Mouse (Mus musculus) hindbrain, embryonic 11.5 days (tissue): ENCODE measurements around the gene Clip3. TPM values are rescaled to one million over a fixed set of nuclear protein-coding genes. Genes with fewer than 3 reads are reported as not detected.

Experiments used
- ATAC-seq: fragments of 200-750 bp; cut with Nextera tagmentation; 2 replicates; pipeline ENCODE4 v1.8.0; 2017; ENCODE audit warnings: mild to moderate bottlenecking, moderate TSS enrichment, moderate library complexity; ENCODE audit not compliant: low FRiP score
- DNase-seq: peaks from one replicate; pipeline ENCODE4 v3.0.0-alpha.2; 2015; ENCODE audit warnings: low spot score
- H3K27ac ChIP-seq: fragments of 300-500 bp; sonication (generic); 2 replicates; pipeline ENCODE4 v1.5.1; 2014; ENCODE audit warnings: mild to moderate bottlenecking, low read depth, low read length
- H3K27me3 ChIP-seq: fragments of 300-500 bp; sonication (generic); 2 replicates; pipeline ENCODE4 v1.6.1; 2014; ENCODE audit warnings: mild to moderate bottlenecking, low read length, moderate library complexity, mixed read lengths; ENCODE audit not compliant: control insufficient read depth, insufficient read depth
- H3K36me3 ChIP-seq: fragments of 300-500 bp; sonication (generic); 2 replicates; pipeline ENCODE4 v1.6.1; 2014; ENCODE audit warnings: mild to moderate bottlenecking, low read length, moderate library complexity, mixed read lengths; ENCODE audit not compliant: control insufficient read depth, insufficient read depth
- H3K4me1 ChIP-seq: fragments of 300-500 bp; sonication (generic); replicated peaks from 2 replicates; pipeline ENCODE4 v1.6.1; 2014; ENCODE audit warnings: low read length, mixed read lengths; ENCODE audit not compliant: control insufficient read depth, insufficient read depth
- H3K4me2 ChIP-seq: fragments of 300-500 bp; sonication (generic); replicated peaks from 2 replicates; pipeline ENCODE4 v1.6.1; 2014; ENCODE audit warnings: mild to moderate bottlenecking, low read depth, low read length
- H3K4me3 ChIP-seq: fragments of 300-500 bp; sonication (generic); 2 replicates; pipeline ENCODE4 v1.5.1; 2014; ENCODE audit warnings: low read depth, low read length
- H3K9ac ChIP-seq: fragments of 300-500 bp; sonication (generic); 2 replicates; pipeline ENCODE4 v1.6.1; 2014; ENCODE audit warnings: low read depth, low read length
- H3K9me3 ChIP-seq: fragments of 300-500 bp; sonication (generic); 2 replicates; pipeline ENCODE4 v1.6.1; 2016; ENCODE audit warnings: low read length; ENCODE audit not compliant: control insufficient read depth
- WGBS: fragments of 180-500 bp; shearing (Covaris S2); extraction: QIAGEN DNeasy Blood & Tissue Kit; methylation state at CpG from one replicate; pipeline ENCODE4 v1.1.7; 2014; 5-methylcytosine and 5-hydroxymethylcytosine counted together
- polyA plus RNA-seq: library from polyadenylated mRNA; unstranded; fragments of >200 nt; fragmentation: Nextera tagmentation; extraction: Ambion mirVana; gene quantifications from 2 replicates; pipeline ENCODE4 v1.2.1, GENCODE M21; 2014

Gene Clip3
- polyA plus RNA-seq, 1 experiment from 2014 or later: 66.7 TPM

DNA sequence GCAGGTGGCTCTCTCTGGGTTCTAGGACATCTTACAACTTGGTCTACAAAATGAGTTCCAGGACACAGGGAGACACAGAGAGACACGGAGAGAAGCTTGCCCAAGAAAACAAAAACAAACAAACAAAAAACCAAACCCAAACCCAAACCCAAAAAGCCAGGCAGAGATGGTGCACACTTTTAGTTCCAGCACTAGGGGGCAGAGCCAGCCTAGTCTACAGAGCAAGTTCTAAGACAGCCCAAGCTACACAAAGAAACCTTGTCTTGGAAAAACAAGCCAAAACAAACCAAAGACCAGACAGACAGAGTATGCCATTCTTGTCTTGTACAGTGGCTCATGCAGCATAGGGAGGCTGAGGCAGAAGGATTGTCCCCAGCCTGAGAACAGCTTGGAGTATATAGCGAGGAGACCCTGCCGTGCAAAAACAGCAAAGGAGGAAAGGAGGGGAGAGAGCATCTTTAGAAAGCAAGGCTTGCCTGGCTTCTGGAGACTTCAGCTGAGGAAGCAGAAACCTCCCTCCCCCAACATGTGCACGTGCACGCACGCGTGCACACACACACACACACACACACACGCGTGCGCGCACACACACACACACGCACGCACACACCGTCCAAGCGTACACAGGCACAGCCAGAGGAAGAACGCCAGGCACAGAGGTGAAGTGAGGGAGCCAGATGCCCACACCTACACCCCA, 14.7 kb downstream of the Clip3 start:
- 95% methylated on average over 16 of the region's 16 CpGs for WGBS
- no peak for DNase-seq
- H3K4me3 ChIP-seq: no peak overlapping the region
- H3K27me3 ChIP-seq: no peaks in the 10 kb centered on the region
- peaks cover 5% of the 10 kb centered on the region; the same call in 1 of the 2 replicates for H3K4me1 ChIP-seq
- H3K9ac ChIP-seq: no peak overlapping the region
- no peak for ATAC-seq
- peaks cover 12% of the 10 kb centered on the region for H3K36me3 ChIP-seq
- no peak overlapping the region for H3K27ac ChIP-seq
- H3K9me3 ChIP-seq: no peaks in the 10 kb centered on the region
- H3K4me2 ChIP-seq: no peak overlapping the region

GRCm38 (mm10) chr7:30308076-30309005, 16.8 kb downstream of the Clip3 start, which contains the start of gene Alkbh6:
Alkbh6 (plus strand) TSS chr7:30308717.
- WGBS: 4% methylated on average over 27 of the region's 27 CpGs
- Histone ChIP-seq H3K27ac (peak within 1 kb of the TSS; percentile 51), H3K36me3 (peaks cover 4% of the 10 kb centered on the region), H3K4me2 (peak within 1 kb of the TSS; percentile 90), H3K9me3 (no peaks in the 10 kb centered on the region), H3K27me3 (no peaks in the 10 kb centered on the region), H3K4me1 (peaks cover 5% of the 10 kb centered on the region; the same call in 1 of the 2 replicates), H3K4me3 (peak within 1 kb of the TSS; percentile 69), H3K9ac (peak within 1 kb of the TSS; percentile 71)
- peak; percentile 91 for DNase-seq
- ATAC-seq: peak; percentile 99

GRCm38 (mm10) chr7:30309395-30310129, 18.0 kb downstream of the Clip3 start:
- Histone ChIP-seq H3K36me3 (no peaks in the 10 kb centered on the region; the same call in 1 of the 2 replicates), H3K4me1 (peaks cover 5% of the 10 kb centered on the region; the same call in 1 of the 2 replicates), H3K9me3 (no peaks in the 10 kb centered on the region), H3K27ac (no peak overlapping the region), H3K9ac (peak overlapping the region; percentile 71), H3K4me3 (peak overlapping the region; percentile 69), H3K4me2 (peak overlapping the region; percentile 90), H3K27me3 (no peaks in the 10 kb centered on the region)
- ATAC-seq: no peak
- 65% methylated on average over 15 of the region's 15 CpGs for WGBS
- no peak for DNase-seq

- ATAC-seq (no peak), DNase-seq (no peak)
- Histone ChIP-seq H3K27ac (no peak overlapping the region), H3K9ac (no peak overlapping the region), H3K4me3 (0 out of 2 replicates have a peak overlapping the region, but pooled peaks have one; percentile 6), H3K27me3 (no peaks in the 10 kb centered on the region), H3K36me3 (no peaks in the 10 kb centered on the region; the same call in 1 of the 2 replicates), H3K4me2 (no peak overlapping the region), H3K9me3 (no peaks in the 10 kb centered on the region), H3K4me1 (peaks cover 5% of the 10 kb centered on the region; the same call in 1 of the 2 replicates)
- 90% methylated on average over 12 of the region's 12 CpGs for whole genome bisulfite sequencing
These were observed 18.6 kb downstream of the Clip3 start for GRCm38 (mm10) chr7:30310136-30310535.

DNA sequence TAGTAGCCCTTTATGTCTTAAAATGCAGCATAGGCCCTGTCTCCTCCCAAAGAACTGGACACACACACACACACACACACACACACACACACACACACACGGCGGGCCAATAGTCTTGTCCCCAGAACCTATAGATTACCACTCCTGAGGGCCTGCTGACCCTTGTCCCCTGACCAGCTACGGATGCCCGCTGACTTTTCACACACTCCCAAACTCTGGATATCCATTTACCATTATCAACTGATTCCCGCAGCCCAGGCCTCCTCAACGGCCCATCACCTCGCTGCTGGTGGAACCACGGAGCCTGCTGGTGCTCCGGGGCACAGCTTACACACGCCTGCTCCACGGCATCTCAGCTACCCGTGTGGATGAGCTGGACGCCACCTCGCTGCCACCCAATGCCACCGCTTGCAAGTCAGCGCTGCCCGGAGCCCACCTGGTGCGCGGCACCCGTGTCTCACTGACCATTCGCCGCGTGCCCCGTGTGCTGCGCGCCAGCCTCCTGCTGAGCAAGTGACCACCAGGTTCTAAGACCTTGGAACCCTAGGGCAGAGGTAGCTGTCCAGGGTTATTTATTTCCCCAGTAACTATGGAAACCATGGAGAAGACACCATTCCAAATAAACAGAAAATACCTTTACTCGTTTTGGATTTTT, 22.3 kb downstream of the Clip3 start:
- Histone ChIP-seq H3K4me3 (no peak overlapping the region), H3K4me2 (no peak overlapping the region), H3K4me1 (peaks cover 3% of the 10 kb centered on the region; the same call in 1 of the 2 replicates), H3K36me3 (no peaks in the 10 kb centered on the region; the same call in 1 of the 2 replicates), H3K27ac (no peak overlapping the region), H3K27me3 (no peaks in the 10 kb centered on the region), H3K9me3 (no peaks in the 10 kb centered on the region), H3K9ac (no peak overlapping the region)
- 47% methylated on average over 27 of the region's 27 CpGs for WGBS
- DNase-seq: no peak
- ATAC-seq: no peak

GRCm38 (mm10) chr7:30314721-30315155, 23.2 kb downstream of the Clip3 start, which contains the start of gene Syne4:
Syne4 (plus strand) TSS chr7:30314807.
- no peak for ATAC-seq
- no peaks in the 10 kb centered on the region for H3K27me3 ChIP-seq
- H3K27ac ChIP-seq: no peak within 1 kb of the TSS
- H3K9me3 ChIP-seq: no peaks in the 10 kb centered on the region
- H3K4me2 ChIP-seq: peak within 1 kb of the TSS; percentile 18
- peak within 1 kb of the TSS; percentile 13; the same call in 1 of the 2 replicates for H3K4me3 ChIP-seq
- 6% methylated on average over 9 of the region's 9 CpGs for WGBS
- no peak within 1 kb of the TSS for H3K9ac ChIP-seq
- no peaks in the 10 kb centered on the region; the same call in 1 of the 2 replicates for H3K36me3 ChIP-seq
- no peak for DNase-seq
- H3K4me1 ChIP-seq: no peaks in the 10 kb centered on the region

DNA sequence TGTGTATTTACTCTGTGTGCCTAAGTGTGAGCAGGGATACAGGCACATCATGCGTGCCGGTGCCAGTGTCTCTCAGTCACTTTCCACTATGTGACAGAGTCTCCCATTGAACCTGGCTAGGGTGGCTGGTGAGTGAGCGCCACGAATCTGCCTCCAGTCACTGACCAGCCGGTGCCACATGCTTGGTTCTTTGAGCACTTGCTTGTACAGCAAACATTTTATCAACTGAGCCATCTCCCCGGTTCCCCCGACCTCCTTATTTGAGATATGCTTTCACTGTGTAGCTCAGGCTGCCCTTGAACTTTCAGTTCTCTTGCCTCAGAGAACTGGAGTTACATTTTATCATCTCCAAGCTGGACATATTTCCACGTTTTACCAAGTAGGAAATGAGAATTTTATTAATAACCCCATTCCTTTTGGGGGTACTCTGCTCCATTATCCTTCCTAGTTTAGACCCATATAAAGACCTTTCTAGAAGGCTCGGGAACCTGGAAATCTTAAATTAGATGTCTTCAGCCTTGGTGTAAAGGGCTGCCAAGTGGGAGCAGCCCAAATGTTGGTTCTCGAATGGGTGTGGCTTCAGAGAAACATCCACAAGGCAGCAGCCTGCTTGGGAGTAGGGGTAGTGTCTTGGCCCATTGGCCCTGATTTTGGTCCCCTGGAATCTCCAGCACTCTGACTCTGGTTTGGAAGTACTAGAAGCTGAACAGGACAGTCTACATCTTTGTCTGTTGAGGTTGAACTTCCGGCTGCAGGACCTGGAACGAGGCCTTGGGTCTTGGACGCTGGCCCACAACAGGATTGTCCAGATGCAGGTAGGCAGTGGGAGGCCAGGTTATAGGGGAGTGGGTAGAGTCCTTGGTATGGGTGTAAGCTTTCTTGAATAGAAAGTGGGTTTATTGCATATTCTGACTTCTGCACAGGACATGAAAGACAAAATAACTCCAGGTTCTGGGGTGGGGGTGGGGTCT, 24.3 kb downstream of the Clip3 start:
- no peak for ATAC-seq
- no peaks in the 10 kb centered on the region for H3K27me3 ChIP-seq
- no peaks in the 10 kb centered on the region; the same call in 1 of the 2 replicates for H3K36me3 ChIP-seq
- H3K9me3 ChIP-seq: no peaks in the 10 kb centered on the region
- no peak for DNase-seq
- H3K27ac ChIP-seq: no peak overlapping the region
- H3K4me3 ChIP-seq: no peak overlapping the region
- no peaks in the 10 kb centered on the region for H3K4me1 ChIP-seq
- H3K4me2 ChIP-seq: no peak overlapping the region
- no peak overlapping the region for H3K9ac ChIP-seq
- WGBS: 84% methylated on average over 13 of the region's 13 CpGs
